In the genomic region with DNA sequence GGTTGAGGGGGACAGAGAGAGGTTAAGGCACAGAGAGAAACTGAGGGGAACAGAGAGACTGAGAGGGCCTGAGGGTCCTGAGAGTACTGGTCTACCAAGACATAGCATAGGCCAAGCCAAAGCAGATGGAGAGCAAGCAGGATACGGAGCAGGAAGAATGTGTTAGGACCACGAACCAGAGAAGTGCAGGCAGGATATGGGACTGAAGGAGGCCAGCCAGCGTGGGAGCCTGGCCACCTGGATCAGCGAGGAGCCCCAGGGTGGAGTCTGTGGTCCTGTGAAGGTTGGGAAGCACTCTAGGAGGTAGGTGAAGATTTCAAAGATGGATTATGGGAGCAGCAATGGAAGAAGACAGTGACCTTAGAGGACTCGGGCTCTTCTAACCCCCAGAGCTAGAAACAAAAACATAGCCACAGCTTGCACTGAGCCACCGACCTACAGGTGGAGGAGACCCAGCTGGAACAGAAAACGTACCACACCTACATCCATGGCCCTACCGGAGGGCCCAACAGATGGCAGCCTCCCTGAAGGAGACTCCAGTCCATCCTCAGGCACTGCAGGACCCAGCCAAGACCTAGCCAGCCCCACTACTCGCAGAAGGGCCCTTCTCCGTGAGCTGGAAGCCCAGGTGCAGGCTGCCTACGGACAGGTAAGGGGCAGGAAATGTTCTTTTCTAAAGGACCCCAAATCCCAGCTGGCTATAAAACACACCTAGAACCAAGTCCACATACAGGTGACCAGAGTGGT, we compare ENCODE assay signal across 24 mouse cellular contexts. TPM values are rescaled to one million over a fixed set of nuclear protein-coding genes. Genes with fewer than 3 reads are reported as not detected.
DNase-seq lines count a peak whose midpoint lies in the region; ATAC-seq and TF ChIP-seq lines count a peak whose summit lies in the region.
"Had no signal": no experiment of that assay in that cellular context is flagged by ENCODE, and none has a peak within 500 bp of the region (broad histone marks: within the 10 kb centered on the region; RNA-seq: fewer than 3 reads in every experiment).

No protein-coding gene starts in this region.

- peak; percentile 66 for DNase-seq in cerebellum, adult 9-10 months
- no peak for DNase-seq in cerebellum, postnatal 10 days
- DNase-seq in heart, adult 11 months = peak; percentile 87
- DNase-seq in heart, adult 18-20 months = no peak
- peak; percentile 76 for DNase-seq in brain, adult 2 months (ENCODE audit: low read depth, low spot score)
- peak; percentile 39 to 45 for DNase-seq in cerebellum, postnatal 36 days
- no peak for DNase-seq in midbrain, postnatal 0 days (ENCODE audit: low spot score)
- DNase-seq: adrenal gland, postnatal 10 days; embryo, embryonic 11 days; gastrocnemius, adult 2 months; gastrocnemius, postnatal 36 days; heart, adult 2 months; heart, postnatal 14 days; kidney, adult 18-20 months had no signal

- H3K9me3 ChIP-seq in midbrain, postnatal 0 days (ENCODE audit: low read length) = no peaks in the 10 kb centered on the region
- H3K9me3 ChIP-seq: embryonic facial prominence, embryonic 13.5 days; forebrain, embryonic 13.5 days; G1E; heart, embryonic 15.5 days; hindbrain, embryonic 13.5 days had no signal

- H3K4me3 ChIP-seq in midbrain, postnatal 0 days (ENCODE audit: low read depth, low read length) = no peak overlapping the region
- H3K4me3 ChIP-seq: embryonic facial prominence, embryonic 13.5 days; forebrain, embryonic 13.5 days; gastrocnemius, adult 2 months; heart, adult 2 months; heart, embryonic 15.5 days; hindbrain, embryonic 13.5 days had no signal

- no peak for ATAC-seq in midbrain, postnatal 0 days (ENCODE audit: low FRiP score)
- ATAC-seq: forebrain, embryonic 13.5 days; hindbrain, postnatal 0 days had no signal

- H3K4me2 ChIP-seq in midbrain, postnatal 0 days (ENCODE audit: low read depth, low read length, poor library complexity, severe bottlenecking) = no peak overlapping the region
- H3K4me2 ChIP-seq: embryonic facial prominence, embryonic 13.5 days; forebrain, embryonic 13.5 days; heart, embryonic 11.5 days; heart, embryonic 15.5 days; hindbrain, embryonic 13.5 days had no signal

- no peak overlapping the region for H3K27ac ChIP-seq in midbrain, postnatal 0 days (ENCODE audit: low read depth, low read length)
- H3K27ac ChIP-seq: embryonic facial prominence, embryonic 13.5 days; forebrain, embryonic 13.5 days; gastrocnemius, adult 2 months; heart, adult 2 months; heart, embryonic 15.5 days; hindbrain, embryonic 13.5 days; hindbrain, postnatal 0 days had no signal

- WGBS in midbrain, postnatal 0 days = 83% methylated on average over 11 of the region's 11 CpGs

- H3K27me3 ChIP-seq in midbrain, postnatal 0 days (ENCODE audit: insufficient read depth, low read length) = no peaks in the 10 kb centered on the region

- no peaks in the 10 kb centered on the region for H3K4me1 ChIP-seq in midbrain, postnatal 0 days (ENCODE audit: insufficient read depth, low read length)
- H3K4me1 ChIP-seq: forebrain, embryonic 13.5 days; hindbrain, embryonic 13.5 days had no signal

- TF ChIP-seq CTCF in midbrain, postnatal 0 days (IDR thresholded peaks at IDR 0.05) = no peak

- H3K36me3 ChIP-seq in midbrain, postnatal 0 days (ENCODE audit: insufficient read depth, low read length) = no peaks in the 10 kb centered on the region
- H3K36me3 ChIP-seq: embryonic facial prominence, embryonic 13.5 days; G1E; heart, embryonic 15.5 days; hindbrain, embryonic 13.5 days had no signal

- no peak overlapping the region for H3K9ac ChIP-seq in midbrain, postnatal 0 days (replicated peaks; ENCODE audit: low read length, poor library complexity, severe bottlenecking)
- H3K9ac ChIP-seq: forebrain, embryonic 13.5 days; heart, embryonic 15.5 days; hindbrain, embryonic 13.5 days had no signal

RNA-seq across cellular contexts. Expression of a gene that starts 1.0 kb away (rescaled TPM):
- total RNA-seq in heart, adult 18-20 months (2021) = not detected
- total RNA-seq in midbrain, postnatal 0 days (2014; rRNA removed) = not detected in 2 replicates
- not detected in 2 replicates for polyA plus RNA-seq in midbrain, postnatal 0 days (2015; fragmentation: Nextera tagmentation; extraction: Ambion mirVana)
- total RNA-seq: common myeloid progenitor, adult 5-6 weeks; G1E; gastrocnemius, adult 2 months; gastrocnemius, postnatal 36 days; heart, adult 2 months; heart, postnatal 14 days; hematopoietic stem cell, adult 5-6 weeks; hindbrain, postnatal 0 days had no signal
- polyA plus RNA-seq: embryonic facial prominence, embryonic 13.5 days; forebrain, embryonic 13.5 days; G1E; heart, adult 2 months; heart, embryonic 11.5 days; heart, embryonic 15.5 days; hindbrain, embryonic 13.5 days; hindbrain, postnatal 0 days; kidney, embryonic 14.5 days had no signal

RNA-seq across cellular contexts. Expression of a gene that starts 14.6 kb away (rescaled TPM):
- total RNA-seq in heart, adult 18-20 months (2021) = 10 to 100 TPM; 34.5 to 37.8 TPM
- total RNA-seq in midbrain, postnatal 0 days (2014; rRNA removed) = 37.4 and 45.6 TPM in 2 replicates
- 60.5 and 64.2 TPM in 2 replicates for polyA plus RNA-seq in midbrain, postnatal 0 days (2015; fragmentation: Nextera tagmentation; extraction: Ambion mirVana)

RNA-seq across cellular contexts. Expression of a gene that starts 17.4 kb away (rescaled TPM):
- total RNA-seq in heart, adult 18-20 months (2021) = 10 to 100 TPM; 16.1 to 21.2 TPM
- total RNA-seq in midbrain, postnatal 0 days (2014; rRNA removed) = 162 and 187 TPM in 2 replicates
- polyA plus RNA-seq in midbrain, postnatal 0 days (2015; fragmentation: Nextera tagmentation; extraction: Ambion mirVana) = 127 and 134 TPM in 2 replicates

RNA-seq across cellular contexts. Expression of a gene that starts 23.0 kb away (rescaled TPM):
- not detected for total RNA-seq in heart, adult 18-20 months (2021)
- not detected in 2 replicates for total RNA-seq in midbrain, postnatal 0 days (2014; rRNA removed)
- not detected in 2 replicates for polyA plus RNA-seq in midbrain, postnatal 0 days (2015; fragmentation: Nextera tagmentation; extraction: Ambion mirVana)
- total RNA-seq: gastrocnemius, adult 2 months; gastrocnemius, postnatal 36 days; heart, adult 2 months; heart, postnatal 14 days; hindbrain, postnatal 0 days had no signal
- polyA plus RNA-seq: forebrain, embryonic 13.5 days; hindbrain, embryonic 13.5 days; hindbrain, postnatal 0 days had no signal

RNA-seq across cellular contexts. Expression of a gene that starts 36.6 kb away (rescaled TPM):
- 100 to 1,000 TPM; 123 to 134 TPM for total RNA-seq in heart, adult 18-20 months (2021)
- 3.6 TPM in 1 of 2 replicates, not detected in the other for total RNA-seq in midbrain, postnatal 0 days (2014; rRNA removed)
- polyA plus RNA-seq in midbrain, postnatal 0 days (2015; fragmentation: Nextera tagmentation; extraction: Ambion mirVana) = 2.4 and 4.1 TPM in 2 replicates
- total RNA-seq: G1E; hematopoietic stem cell, adult 5-6 weeks had no signal

Comparison
In these comparisons a context has a peak if more than half of its experiments do, and no peak if none do; other contexts are left out.
1. DNase-seq: peak in cerebellum, adult 9-10 months (single experiment), heart, adult 11 months (single experiment), brain, adult 2 months (single experiment) and cerebellum, postnatal 36 days (2 of 2); none in cerebellum, postnatal 10 days (0 of 2), heart, adult 18-20 months (0 of 2) and midbrain, postnatal 0 days (single experiment).